Mouse (Mus musculus): Measurements from ENCODE around the gene Hddc3. TPM values are rescaled to one million over a fixed set of nuclear protein-coding genes. Genes with fewer than 3 reads are reported as not detected.
"Not testable (repeated sequence)": the region's sequence is repeated elsewhere in the genome, so short reads cannot be mapped to it uniquely, and the experiment has no call there.

The Hddc3 gene
- polyA plus RNA-seq, 1 experiment from 2014 or later: 20.7 TPM

DNA sequence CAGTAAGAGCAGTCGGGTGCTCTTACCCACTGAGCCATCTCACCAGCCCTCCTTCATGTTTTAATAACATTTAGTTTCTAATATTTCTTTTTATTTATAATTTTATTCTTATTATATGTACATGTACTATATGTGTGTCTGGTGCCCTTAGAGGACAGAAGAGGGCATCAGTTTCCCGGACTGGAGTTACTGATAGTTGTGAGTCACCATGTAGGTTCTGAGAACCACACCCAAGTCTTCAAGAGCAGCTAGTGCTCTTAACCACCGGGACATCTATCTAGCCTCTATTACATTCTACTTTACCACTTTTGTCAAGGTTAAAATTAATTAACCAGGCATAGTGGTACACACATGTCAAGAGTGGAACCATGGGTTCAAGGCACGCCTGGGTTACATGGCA is 51.7 kb downstream of the Hddc3 start:
- no peak overlapping the region for H3K9ac ChIP-seq (ENCODE audit: low read length)
- H3K36me3 ChIP-seq (ENCODE audit: control insufficient read depth, insufficient read depth): peaks cover 70% of the 10 kb centered on the region
- no peak overlapping the region for H3K4me2 ChIP-seq (ENCODE audit: low read depth, low read length)
- no peak overlapping the region for H3K4me3 ChIP-seq (ENCODE audit: low read length)
- 88% methylated on average over 4 of the region's 4 CpGs for WGBS
- H3K27ac ChIP-seq (ENCODE audit: low read length): no peak overlapping the region
- ATAC-seq (replicated peaks; ENCODE audit: extremely low read depth, insufficient read depth, low FRiP score): no peak
- peaks cover 9% of the 10 kb centered on the region for H3K4me1 ChIP-seq (ENCODE audit: control insufficient read depth, insufficient read depth, low read length)
- H3K27me3 ChIP-seq (ENCODE audit: control insufficient read depth, insufficient read depth, low read length): no peaks in the 10 kb centered on the region
- H3K9me3 ChIP-seq (replicated peaks; ENCODE audit: control insufficient read depth, low read length): no peaks in the 10 kb centered on the region

DNA sequence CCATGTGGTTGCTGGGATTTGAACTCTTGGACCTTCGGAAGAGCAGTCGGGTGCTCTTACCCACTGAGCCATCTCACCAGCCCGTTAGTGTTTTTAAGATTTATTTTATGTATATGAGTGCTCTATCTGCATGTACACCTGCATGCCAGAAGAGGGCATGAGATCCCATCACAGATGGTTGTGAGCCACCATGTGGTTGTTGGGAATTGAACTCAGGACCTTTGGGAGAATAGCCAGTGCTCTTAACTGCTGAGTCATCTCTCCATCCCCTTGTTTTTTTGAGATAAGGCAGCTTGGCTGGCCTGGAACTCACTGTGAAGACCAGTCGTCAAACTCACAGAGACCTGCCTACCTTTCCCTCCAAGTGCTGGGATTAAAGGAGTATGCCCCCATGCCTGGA is 53.5 kb downstream of the Hddc3 start:
- H3K4me3 ChIP-seq (ENCODE audit: low read length); ATAC-seq (replicated peaks; ENCODE audit: extremely low read depth, insufficient read depth, low FRiP score); H3K27ac ChIP-seq (ENCODE audit: low read length); H3K27me3 ChIP-seq (ENCODE audit: control insufficient read depth, insufficient read depth, low read length); H3K4me2 ChIP-seq (ENCODE audit: low read depth, low read length); H3K9me3 ChIP-seq (replicated peaks; ENCODE audit: control insufficient read depth, low read length); H3K9ac ChIP-seq (ENCODE audit: low read length): not testable (repeated sequence)
- Histone ChIP-seq H3K4me1 (ENCODE audit: control insufficient read depth, insufficient read depth, low read length) (peaks cover 27% of the 10 kb centered on the region), H3K36me3 (ENCODE audit: control insufficient read depth, insufficient read depth) (peaks cover 60% of the 10 kb centered on the region)
- WGBS: 79% methylated on average over 4 of the region's 4 CpGs

DNA sequence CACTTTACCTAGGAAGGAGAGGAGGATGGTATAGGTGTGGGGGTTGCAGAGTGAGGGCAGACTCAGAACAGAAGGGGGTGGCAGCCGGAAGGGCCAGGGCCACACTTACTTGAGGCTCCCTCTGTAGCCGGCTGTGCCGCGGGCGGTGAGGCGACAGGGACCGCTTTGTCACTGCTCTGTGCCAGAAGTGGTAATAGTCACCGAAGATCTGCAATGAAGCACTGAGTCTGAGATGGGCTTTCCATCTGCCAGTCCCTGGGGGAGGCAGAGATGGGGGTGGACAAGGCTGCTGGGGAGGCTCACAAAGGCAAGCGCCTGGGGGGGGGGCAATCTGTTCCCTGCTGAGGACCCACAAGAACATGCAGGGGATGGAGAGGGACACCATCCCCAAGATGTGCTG is 55.1 kb downstream of the Hddc3 start:
- Histone ChIP-seq H3K9ac (ENCODE audit: low read length) (no peak overlapping the region), H3K4me2 (ENCODE audit: low read depth, low read length) (no peak overlapping the region), H3K36me3 (ENCODE audit: control insufficient read depth, insufficient read depth) (peaks cover 45% of the 10 kb centered on the region), H3K4me3 (ENCODE audit: low read length) (no peak overlapping the region), H3K27me3 (ENCODE audit: control insufficient read depth, insufficient read depth, low read length) (no peaks in the 10 kb centered on the region), H3K4me1 (ENCODE audit: control insufficient read depth, insufficient read depth, low read length) (peaks cover 31% of the 10 kb centered on the region), H3K27ac (ENCODE audit: low read length) (no peak overlapping the region), H3K9me3 (replicated peaks; ENCODE audit: control insufficient read depth, low read length) (no peaks in the 10 kb centered on the region)
- ATAC-seq (replicated peaks; ENCODE audit: extremely low read depth, insufficient read depth, low FRiP score): no peak
- 95% methylated on average over 9 of the region's 9 CpGs for WGBS

DNA sequence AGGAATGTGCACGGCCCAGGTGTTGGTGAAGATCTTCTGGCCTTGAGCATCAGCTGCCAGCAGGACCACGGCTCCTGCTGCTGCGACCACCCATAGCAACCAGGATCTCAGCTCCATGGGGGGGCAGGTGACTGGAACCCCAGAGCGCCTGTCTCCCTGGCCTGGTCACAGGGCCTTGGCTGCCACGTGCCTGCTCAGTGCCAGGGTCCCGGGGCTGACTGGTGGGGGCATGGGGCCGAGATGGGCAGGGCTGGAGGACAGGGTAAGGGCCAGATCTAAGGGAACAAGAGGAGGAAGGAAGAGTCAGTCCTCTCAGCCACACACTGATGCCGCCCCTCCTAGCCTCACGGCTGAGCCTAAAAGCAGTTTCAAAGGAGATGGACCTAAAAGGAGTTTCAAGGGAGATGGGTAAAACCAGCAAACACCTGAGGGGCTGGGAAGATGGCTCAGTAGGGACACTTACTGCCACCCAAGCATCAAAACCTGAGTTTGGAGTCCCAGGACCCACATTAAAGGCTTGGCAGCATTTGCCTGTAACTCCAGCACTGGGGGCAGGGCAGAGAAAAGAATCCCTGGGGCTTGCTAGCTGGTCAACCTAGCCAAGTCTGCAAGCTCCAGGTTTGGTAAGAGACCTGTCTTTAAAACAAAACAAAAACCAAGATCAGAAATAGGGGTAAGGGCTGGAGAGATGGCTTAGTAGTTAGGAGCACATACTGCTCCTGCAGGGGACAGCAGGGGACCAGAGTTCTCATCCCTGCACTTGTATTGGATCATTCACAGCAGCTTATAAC is 55.9 kb downstream of the Hddc3 start:
- Histone ChIP-seq H3K9me3 (replicated peaks; ENCODE audit: control insufficient read depth, low read length) (no peaks in the 10 kb centered on the region), H3K27me3 (ENCODE audit: control insufficient read depth, insufficient read depth, low read length) (no peaks in the 10 kb centered on the region), H3K4me2 (ENCODE audit: low read depth, low read length) (no peak overlapping the region), H3K36me3 (ENCODE audit: control insufficient read depth, insufficient read depth) (peaks cover 36% of the 10 kb centered on the region), H3K4me3 (ENCODE audit: low read length) (no peak overlapping the region), H3K9ac (ENCODE audit: low read length) (peak overlapping the region; percentile 26; the same call in 1 of the 2 replicates), H3K27ac (ENCODE audit: low read length) (no peak overlapping the region), H3K4me1 (ENCODE audit: control insufficient read depth, insufficient read depth, low read length) (peaks cover 39% of the 10 kb centered on the region)
- ATAC-seq (replicated peaks; ENCODE audit: extremely low read depth, insufficient read depth, low FRiP score): no peak
- 78% methylated on average over 9 of the region's 9 CpGs for WGBS

DNA sequence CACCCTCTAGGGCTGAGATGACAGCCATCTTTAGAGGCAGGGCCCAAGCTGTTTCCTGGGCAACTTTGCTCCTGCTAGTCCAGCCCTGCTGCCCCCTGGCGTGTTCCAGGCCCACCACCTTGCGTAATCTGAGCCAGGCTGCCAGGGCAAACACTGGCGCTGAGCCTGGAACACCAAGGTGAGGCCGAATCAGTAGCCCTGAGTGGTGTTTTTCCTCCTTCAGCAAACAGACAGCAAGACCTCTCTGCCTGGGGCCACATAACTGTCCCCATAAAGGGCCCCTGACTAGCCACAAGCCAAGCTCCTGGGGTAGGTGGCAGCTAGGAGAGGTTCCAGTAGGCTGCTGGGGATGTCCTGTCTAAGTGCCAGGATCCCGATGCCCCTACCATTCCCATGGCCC is 57.2 kb downstream of the Hddc3 start:
- Histone ChIP-seq H3K4me2 (ENCODE audit: low read depth, low read length) (peak overlapping the region; percentile 97), H3K27ac (ENCODE audit: low read length) (no peak overlapping the region), H3K9me3 (replicated peaks; ENCODE audit: control insufficient read depth, low read length) (no peaks in the 10 kb centered on the region), H3K4me3 (ENCODE audit: low read length) (peak overlapping the region; percentile 90; the same call in 1 of the 2 replicates), H3K27me3 (ENCODE audit: control insufficient read depth, insufficient read depth, low read length) (no peaks in the 10 kb centered on the region), H3K36me3 (ENCODE audit: control insufficient read depth, insufficient read depth) (peaks cover 26% of the 10 kb centered on the region), H3K9ac (ENCODE audit: low read length) (peak overlapping the region; percentile 62), H3K4me1 (ENCODE audit: control insufficient read depth, insufficient read depth, low read length) (peaks cover 42% of the 10 kb centered on the region)
- 47% methylated on average over 5 of the region's 5 CpGs for WGBS
- no peak for ATAC-seq (replicated peaks; ENCODE audit: extremely low read depth, insufficient read depth, low FRiP score)

Other genes starting within 250 kb of the Hddc3 start
- 2,779 and 2,782 TPM in 2 replicates for gene Idh2, start 227.7 kb upstream of the Hddc3 start, polyA plus RNA-seq (2015; fragmentation: Nextera tagmentation; extraction: Ambion mirVana)
- 12.1 and 14.4 TPM in 2 replicates for gene Sema4b, start 156.3 kb upstream of the Hddc3 start, polyA plus RNA-seq (2015; fragmentation: Nextera tagmentation; extraction: Ambion mirVana)
- 65.6 and 65.9 TPM in 2 replicates for gene Cib1, start 110.3 kb upstream of the Hddc3 start, polyA plus RNA-seq (2015; fragmentation: Nextera tagmentation; extraction: Ambion mirVana)
- 3.2 and 4.2 TPM in 2 replicates for gene Gdpgp1, start 110.2 kb upstream of the Hddc3 start, polyA plus RNA-seq (2015; fragmentation: Nextera tagmentation; extraction: Ambion mirVana)
- 0.60 and 1.2 TPM in 2 replicates for gene Ttll13, start 96.7 kb upstream of the Hddc3 start, polyA plus RNA-seq (2015; fragmentation: Nextera tagmentation; extraction: Ambion mirVana)
- gene Ngrn, start 81.9 kb upstream of the Hddc3 start, polyA plus RNA-seq (2015; fragmentation: Nextera tagmentation; extraction: Ambion mirVana): 39.8 and 45.0 TPM in 2 replicates
- 10.3 and 12.7 TPM in 2 replicates for gene Vps33b, start 73.5 kb upstream of the Hddc3 start, polyA plus RNA-seq (2015; fragmentation: Nextera tagmentation; extraction: Ambion mirVana)
- gene Prc1, start 48.7 kb upstream of the Hddc3 start, polyA plus RNA-seq (2015; fragmentation: Nextera tagmentation; extraction: Ambion mirVana): 138 and 164 TPM in 2 replicates
- 6.5 and 7.6 TPM in 2 replicates for gene Rccd1, start 18.6 kb upstream of the Hddc3 start, polyA plus RNA-seq (2015; fragmentation: Nextera tagmentation; extraction: Ambion mirVana)
- 20.6 and 25.3 TPM in 2 replicates for gene Unc45a, start 2.1 kb upstream of the Hddc3 start, polyA plus RNA-seq (2015; fragmentation: Nextera tagmentation; extraction: Ambion mirVana)
- 15.0 and 17.4 TPM in 2 replicates for gene Man2a2, start 28.3 kb downstream of the Hddc3 start, polyA plus RNA-seq (2015; fragmentation: Nextera tagmentation; extraction: Ambion mirVana)
- gene Fes, start 44.8 kb downstream of the Hddc3 start, polyA plus RNA-seq (2015; fragmentation: Nextera tagmentation; extraction: Ambion mirVana): 14.1 and 15.4 TPM in 2 replicates
- gene Furin, start 62.3 kb downstream of the Hddc3 start, polyA plus RNA-seq (2015; fragmentation: Nextera tagmentation; extraction: Ambion mirVana): 11.0 and 14.3 TPM in 2 replicates
- gene Blm, start 192.0 kb downstream of the Hddc3 start, polyA plus RNA-seq (2015; fragmentation: Nextera tagmentation; extraction: Ambion mirVana): 14.5 and 15.3 TPM in 2 replicates

Data from heart, embryonic 16.5 days (tissue).